Mouse (Mus musculus) cerebral cortex, adult 2 months (tissue): ENCODE results near the gene L1td1.

Experiments
- WGBS: fragments of 180-500 bp; shearing (Covaris S2); methylation state at CpG from one replicate; pipeline ENCODE4 v1.1.7; 2018; 5-methylcytosine and 5-hydroxymethylcytosine counted together

The L1td1 gene

GRCm38 (mm10) chr4:98726590-98727237 lies at the start of gene L1td1:
Gene L1td1 (plus strand): TSS chr4:98726734.
- WGBS: 31% methylated on average over 29 of the region's 29 CpGs

GRCm38 (mm10) chr4:98677506-98677905 lies 49.0 kb upstream of the L1td1 start:
- WGBS: 72% methylated on average over 9 of the region's 9 CpGs

- WGBS: 80% methylated on average over 11 of the region's 11 CpGs
These were observed 39.8 kb upstream of the L1td1 start for GRCm38 (mm10) chr4:98686678-98687267.

- WGBS: 90% methylated on average over 11 of the region's 11 CpGs
These were observed 38.4 kb upstream of the L1td1 start for GRCm38 (mm10) chr4:98688116-98688515.

GRCm38 (mm10) chr4:98688520-98688919 lies 38.0 kb upstream of the L1td1 start:
- WGBS: 90% methylated on average over 9 of the region's 9 CpGs

GRCm38 (mm10) chr4:98689988-98690387 lies 36.5 kb upstream of the L1td1 start:
- WGBS: 100% methylated on average over 1 of the region's 1 CpGs

- 78% methylated on average over 9 of the region's 9 CpGs for WGBS
These were observed 32.9 kb upstream of the L1td1 start for GRCm38 (mm10) chr4:98693465-98694185.

GRCm38 (mm10) chr4:98697932-98698331 lies 28.6 kb upstream of the L1td1 start:
- 89% methylated on average over 4 of the region's 4 CpGs for WGBS

GRCm38 (mm10) chr4:98698921-98699320 lies 27.6 kb upstream of the L1td1 start:
- WGBS: 89% methylated on average over 3 of the region's 3 CpGs

- WGBS: 98% methylated on average over 3 of the region's 3 CpGs
These were observed 26.4 kb upstream of the L1td1 start for GRCm38 (mm10) chr4:98700156-98700555.

GRCm38 (mm10) chr4:98702201-98702894 lies 24.2 kb upstream of the L1td1 start:
- 24% methylated on average over 12 of the region's 12 CpGs for WGBS

GRCm38 (mm10) chr4:98710891-98711290 lies 15.6 kb upstream of the L1td1 start:
- 90% methylated on average over 8 of the region's 8 CpGs for WGBS

GRCm38 (mm10) chr4:98717735-98718546 lies 8.6 kb upstream of the L1td1 start:
- whole genome bisulfite sequencing: 72% methylated on average over 17 of the region's 17 CpGs

GRCm38 (mm10) chr4:98718547-98718917 lies 8.0 kb upstream of the L1td1 start:
- 91% methylated on average over 10 of the region's 10 CpGs for WGBS

GRCm38 (mm10) chr4:98722454-98722853 lies 4.1 kb upstream of the L1td1 start:
- WGBS: 17% methylated on average over 8 of the region's 8 CpGs

GRCm38 (mm10) chr4:98724682-98725081 lies 1.9 kb upstream of the L1td1 start:
- 89% methylated on average over 1 of the region's 1 CpGs for WGBS

GRCm38 (mm10) chr4:98725439-98725838 lies 1.1 kb upstream of the L1td1 start:
- WGBS: 45% methylated on average over 4 of the region's 4 CpGs

GRCm38 (mm10) chr4:98727295-98727958 lies 893 bp downstream of the L1td1 start:
- WGBS: 21% methylated on average over 21 of the region's 21 CpGs

GRCm38 (mm10) chr4:98727959-98728347 lies 1.4 kb downstream of the L1td1 start:
- WGBS: 8% methylated on average over 10 of the region's 10 CpGs

GRCm38 (mm10) chr4:98728716-98729115 lies 2.2 kb downstream of the L1td1 start:
- WGBS: 80% methylated on average over 7 of the region's 7 CpGs

GRCm38 (mm10) chr4:98733660-98734059 lies 7.1 kb downstream of the L1td1 start:
- WGBS: 84% methylated on average over 16 of the region's 16 CpGs
